Mouse (Mus musculus) heart, adult 2 months (tissue): ENCODE measurements at regions not wholly inside any gene's neighbourhood (a gene's known extent, or its start where the extent isn't known, plus 50 kb on each side); places are given as distances from the start of the nearest gene placed in this dataset.

Source experiments
- CTCF ChIP-seq: fragments of 200-600 bp; IDR thresholded peaks from 2 replicates; pipeline ENCODE4 v1.8.1; 2022; ENCODE audit warnings: antibody characterized with exemption, mild to moderate bottlenecking, moderate library complexity
- EP300 ChIP-seq: fragments of 200-500 bp; IDR thresholded peaks from 2 replicates; pipeline ENCODE4 v1.6.1; 2011; ENCODE audit warnings: low read depth, low read length, control low read depth; ENCODE audit not compliant: insufficient read depth
- POLR2A ChIP-seq: fragments of 200-500 bp; IDR thresholded peaks from 2 replicates; pipeline ENCODE4 v1.6.1; 2011; ENCODE audit warnings: mild to moderate bottlenecking, low read depth, low read length, control low read depth; ENCODE audit not compliant: insufficient read depth

GRCm38 (mm10) chr14:25083847-25084246 lies 375.1 kb upstream of the Zmiz1 start:
- TF ChIP-seq POLR2A (no peak), CTCF (no peak), EP300 (no peak)
